Mouse (Mus musculus) B cell, adult 62 days (primary cell): Measurements from ENCODE around the gene Gal3st2c. TPM values are rescaled to one million over a fixed set of nuclear protein-coding genes. Genes with fewer than 3 reads are reported as not detected.

Experiments
- total RNA-seq: library from RNA; stranded (reverse); gene quantifications from 4 replicates; pipeline ENCODE4 v1.2.4, GENCODE M21; 2023

The Gal3st2c gene
- total RNA-seq, result 0.06 to 0.15 TPM (median 0.06 TPM) in 3 of 4 replicates, not detected in the other

GRCm38 (mm10) chr1:93990209-93990608 is at the start of gene Gal3st2c:
Gal3st2c (plus strand) TSS chr1:93990509.

GRCm38 (mm10) chr1:94020151-94020550 is 29.8 kb downstream of the Gal3st2c start, which contains the start of gene Neu4:
Neu4 (plus strand) TSS chr1:94020451.

GRCm38 (mm10) chr1:94052373-94052772 is 62.1 kb downstream of the Gal3st2c start, which contains the start of gene Pdcd1:
Pdcd1 (minus strand) TSS chr1:94052553.

Other genes starting within 250 kb of the Gal3st2c start
- gene Atg4b, start 239.0 kb upstream of the Gal3st2c start, total RNA-seq, result 81.1 to 98.0 TPM (median 95.4 TPM) in 4 replicates
- 19.4 to 22.2 TPM (median 20.6 TPM) in 4 replicates for gene Thap4, start 235.6 kb upstream of the Gal3st2c start, total RNA-seq
- gene Dtymk, start 188.6 kb upstream of the Gal3st2c start, total RNA-seq, result 55.5 to 59.9 TPM (median 56.4 TPM) in 4 replicates
- 35.2 to 44.9 TPM (median 43.0 TPM) in 4 replicates for gene Ing5, start 186.5 kb upstream of the Gal3st2c start, total RNA-seq
- 31.7 to 44.2 TPM (median 39.9 TPM) in 4 replicates for gene D2hgdh, start 165.6 kb upstream of the Gal3st2c start, total RNA-seq
- 0.21 to 0.98 TPM (median 0.89 TPM) in 3 of 4 replicates, not detected in the other for gene Gal3st2, start 129.2 kb upstream of the Gal3st2c start, total RNA-seq
- 0.72 to 1.3 TPM (median 1.0 TPM) in 4 replicates for gene Gal3st2b, start 72.2 kb upstream of the Gal3st2c start, total RNA-seq
- not detected in 4 replicates for gene Neu4, start 29.9 kb downstream of the Gal3st2c start, total RNA-seq
- gene Pdcd1, start 62.0 kb downstream of the Gal3st2c start, total RNA-seq, result 0.29 TPM in 1 of 4 replicates, not detected in the others